Mouse (Mus musculus): ENCODE results near the gene Bcar1.

Bcar1 gene

DNA sequence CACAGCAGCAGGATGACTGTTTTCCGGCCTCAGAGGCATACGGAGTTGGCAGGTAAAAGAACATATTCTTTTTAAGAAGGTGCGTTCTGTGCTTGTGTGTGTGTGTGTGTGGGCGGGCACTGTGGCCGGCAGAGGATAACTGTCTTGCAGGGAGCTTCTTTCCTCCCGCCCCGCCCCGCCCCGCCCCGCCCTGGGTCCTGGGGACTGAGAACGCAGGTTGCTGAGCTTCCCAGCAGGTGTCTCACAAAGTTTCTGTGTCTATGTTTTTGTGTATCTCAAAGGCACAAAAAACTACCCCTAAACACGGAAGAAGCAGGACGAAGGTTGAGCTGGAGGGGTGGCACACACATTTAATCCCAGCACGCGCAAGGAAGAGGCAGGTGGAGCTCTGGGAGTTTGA, 25.7 kb upstream of the Bcar1 start:
- DNase-seq = no peak

DNA sequence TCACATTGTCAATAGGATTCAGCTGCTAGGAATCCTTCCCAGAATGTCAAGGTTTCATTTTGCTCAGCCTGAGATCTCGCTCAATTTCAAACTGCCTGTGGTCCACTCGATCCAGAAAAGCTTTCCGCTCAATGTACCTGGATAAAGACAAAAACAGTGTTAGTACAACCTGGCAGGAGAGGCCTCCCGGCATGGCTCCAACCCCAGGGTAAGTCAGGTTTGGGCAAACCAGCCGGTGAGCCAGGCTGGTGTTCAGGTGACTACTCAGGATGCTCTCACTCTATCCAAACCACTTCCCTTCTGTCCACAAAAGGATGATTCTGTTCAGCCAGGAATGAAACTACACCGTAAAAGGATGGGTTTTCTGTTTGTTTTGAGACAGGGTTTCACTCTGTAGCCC, 25.0 kb upstream of the Bcar1 start:
- DNase-seq = no peak

- no peak for DNase-seq
Observed at GRCm38 (mm10) chr8:111765616-111766015, 22.0 kb upstream of the Bcar1 start.

- no peak for DNase-seq
Observed at GRCm38 (mm10) chr8:111765096-111765495, 21.5 kb upstream of the Bcar1 start.

- no peak for DNase-seq
Observed at GRCm38 (mm10) chr8:111760708-111761107, 17.1 kb upstream of the Bcar1 start.

GRCm38 (mm10) chr8:111758817-111759216, 15.2 kb upstream of the Bcar1 start:
- no peak for DNase-seq

- DNase-seq = no peak
Observed at GRCm38 (mm10) chr8:111757599-111757998, 14.0 kb upstream of the Bcar1 start.

GRCm38 (mm10) chr8:111754736-111755135, 11.1 kb upstream of the Bcar1 start:
- DNase-seq = no peak

- no peak for DNase-seq
Observed at GRCm38 (mm10) chr8:111754088-111754487, 10.5 kb upstream of the Bcar1 start.

- no peak for DNase-seq
Observed at GRCm38 (mm10) chr8:111748766-111749165, 5.2 kb upstream of the Bcar1 start.

DNA sequence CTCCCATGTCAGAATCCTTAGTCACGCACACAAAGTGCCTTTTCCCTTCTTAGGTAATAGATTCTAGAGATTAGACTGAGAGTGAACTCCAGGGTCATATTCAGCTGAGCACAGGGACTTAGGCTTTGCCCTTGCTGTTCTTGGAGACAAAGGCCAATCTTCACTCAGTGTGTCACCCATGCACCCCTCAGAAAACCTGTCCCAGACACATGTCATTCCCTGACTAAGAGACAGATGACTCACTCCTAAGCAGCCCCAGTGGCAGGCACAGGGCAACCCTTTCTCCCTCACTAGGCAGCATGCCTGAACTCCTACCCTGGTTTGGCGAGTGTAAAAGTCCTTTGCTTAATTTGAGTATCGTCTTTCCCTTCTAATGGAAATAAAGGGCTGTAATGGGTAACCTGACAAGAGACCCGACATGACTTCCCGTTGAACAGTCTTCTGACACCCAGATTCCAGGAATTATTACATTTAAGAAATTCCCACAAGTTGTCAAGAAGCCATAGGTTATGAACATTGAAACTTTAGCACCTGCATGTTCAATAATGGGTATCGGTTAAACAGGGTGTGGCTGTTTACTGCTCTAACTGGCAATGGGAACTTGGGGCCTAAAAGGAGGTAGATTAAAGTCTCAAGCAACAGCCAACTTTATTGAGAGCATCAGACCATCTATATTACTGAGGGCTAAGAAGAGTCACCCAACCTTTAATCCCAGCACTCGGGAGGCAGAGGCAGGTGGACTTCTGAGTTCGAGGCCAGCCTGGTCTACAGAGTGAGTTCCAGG, 4.4 kb upstream of the Bcar1 start:
- no peak for DNase-seq

GRCm38 (mm10) chr8:111746582-111747465, 3.2 kb upstream of the Bcar1 start:
- no peak for DNase-seq

GRCm38 (mm10) chr8:111745591-111746418, 2.2 kb upstream of the Bcar1 start:
- DNase-seq = peak; percentile 74

DNA sequence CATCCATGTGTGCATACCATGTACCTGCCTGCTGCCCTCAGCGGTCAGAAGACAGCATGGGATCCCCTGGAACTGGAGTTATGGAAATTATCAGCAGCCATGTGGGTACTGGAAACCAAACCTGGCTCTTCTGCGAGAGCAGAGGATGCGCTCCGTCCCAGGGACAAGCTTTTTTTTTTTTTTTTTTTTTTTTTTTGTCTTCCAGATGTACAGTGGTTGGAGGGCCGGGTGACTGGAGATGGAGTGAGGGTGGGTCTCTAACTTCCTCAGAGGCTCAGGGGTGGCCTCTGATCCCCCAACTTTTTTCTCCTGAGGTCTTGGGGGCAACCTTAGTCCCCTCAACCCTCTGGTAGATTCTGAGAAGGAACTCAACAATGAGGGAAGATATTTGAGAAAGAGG, 1.5 kb upstream of the Bcar1 start:
- no peak for DNase-seq

GRCm38 (mm10) chr8:111743101-111743791, 363 bp downstream of the Bcar1 start:
- DNase-seq = no peak

- no peak for DNase-seq
Observed at GRCm38 (mm10) chr8:111742261-111743037, 1.2 kb downstream of the Bcar1 start.

DNA sequence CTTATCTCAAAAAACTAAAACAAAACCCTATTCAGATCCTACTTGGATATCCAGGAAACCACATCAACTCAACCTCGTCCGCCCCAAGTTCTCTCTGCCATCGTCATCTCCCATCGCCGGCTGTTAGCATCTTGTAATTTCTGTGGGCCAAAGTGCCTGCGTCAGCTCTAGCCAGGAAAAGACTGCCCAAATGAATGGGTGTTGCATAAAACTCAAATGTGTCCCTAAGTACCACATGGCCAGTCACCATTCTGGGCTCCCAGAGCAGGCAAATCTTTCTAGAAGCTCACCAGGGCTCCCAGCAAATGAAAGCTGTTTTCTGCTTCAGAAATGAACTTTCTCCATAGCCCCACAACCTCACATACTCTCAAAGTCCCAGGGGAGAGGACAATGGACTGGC, 2.1 kb downstream of the Bcar1 start:
- no peak for DNase-seq

- DNase-seq = no peak
Observed at GRCm38 (mm10) chr8:111740994-111741393, 2.6 kb downstream of the Bcar1 start.

DNA sequence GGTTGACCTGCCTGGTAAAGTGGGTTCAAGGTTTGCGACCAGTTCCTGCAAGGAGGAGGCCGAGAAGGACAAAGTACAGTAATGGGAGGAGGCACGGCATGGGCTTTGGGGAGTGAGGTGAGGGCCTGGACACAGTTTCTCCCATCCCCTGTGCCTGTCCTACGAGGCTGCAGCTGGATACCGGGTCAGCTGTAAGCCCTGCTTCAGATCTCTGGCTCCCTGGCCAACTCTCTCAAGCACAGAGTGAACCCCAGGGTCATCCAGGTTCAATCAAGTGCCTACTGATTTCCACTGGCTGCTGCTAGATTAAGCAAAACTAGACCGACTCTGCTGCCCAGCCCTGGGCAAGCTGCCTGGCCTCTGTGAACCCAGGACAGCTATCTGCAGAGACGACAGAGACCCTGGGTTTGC, 3.3 kb downstream of the Bcar1 start:
- no peak for DNase-seq

DNA sequence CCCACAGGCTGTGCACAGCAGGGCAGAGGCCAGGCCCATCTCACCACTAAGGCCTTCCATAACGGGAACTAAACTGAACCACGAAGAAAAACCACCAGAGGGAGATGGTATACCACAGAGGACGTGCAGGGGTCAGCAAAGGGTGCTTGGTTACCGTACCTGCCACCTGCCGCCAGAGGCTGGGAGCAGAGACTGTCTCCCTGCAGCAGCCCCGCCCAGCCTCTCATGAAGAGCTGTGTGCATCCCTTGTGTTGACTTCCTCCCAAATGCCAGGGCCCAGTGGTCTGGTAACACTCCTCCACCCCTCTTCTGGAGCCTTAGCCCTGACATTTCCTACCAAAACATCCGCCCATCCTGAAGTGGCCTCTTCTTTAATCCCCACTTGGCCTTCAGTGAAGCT, 4.0 kb downstream of the Bcar1 start:
- no peak for DNase-seq

- no peak for DNase-seq
Observed at GRCm38 (mm10) chr8:111738867-111739266, 4.7 kb downstream of the Bcar1 start.

DNA sequence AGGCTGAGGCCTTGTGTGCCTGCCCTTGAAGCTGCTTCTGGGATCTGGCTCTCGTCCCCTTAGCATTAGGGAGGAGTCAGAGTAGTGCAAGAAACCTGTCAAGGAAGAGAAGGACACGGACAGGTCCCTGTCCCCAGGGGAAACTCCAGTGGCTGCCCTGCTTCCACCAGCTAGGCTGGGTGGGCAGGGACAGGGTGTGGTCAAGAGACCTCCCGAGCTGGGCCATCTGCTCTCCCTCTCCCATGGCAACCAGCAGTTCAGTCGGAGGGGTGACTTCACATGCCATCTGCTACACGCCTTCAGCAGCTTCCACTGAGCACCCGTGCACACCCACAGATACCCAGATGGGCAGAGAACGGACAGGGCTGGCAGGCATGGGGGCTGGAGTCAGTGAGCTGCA, 7.3 kb downstream of the Bcar1 start:
- DNase-seq = no peak

Measured in right cerebral cortex, postnatal 14 days (tissue).